Mouse (Mus musculus) liver, adult 10 weeks (tissue): ENCODE results near the gene BC055324. TPM values are rescaled to one million over a fixed set of nuclear protein-coding genes. Genes with fewer than 3 reads are reported as not detected.

Experiments used
- polyA plus RNA-seq: library from polyadenylated mRNA; stranded (reverse); fragments of 350-450 nt; fragmentation: Illumina TruSeq; extraction: RNeasy Lipid Tissue Mini Kit (QIAGEN cat#74804); gene quantifications from one replicate; pipeline ENCODE4 v1.2.3, GENCODE M21; 2014; ENCODE audit warnings: low read depth, low replicate concordance

The BC055324 gene
- polyA plus RNA-seq = 0.77 TPM

GRCm38 (mm10) chr1:163994721-163995608 is at the start of gene BC055324, which contains the start of gene Mettl18:
Gene BC055324, minus strand, starts transcription at chr1:163994796.
Gene Mettl18, plus strand, starts transcription at chr1:163994889.

DNA sequence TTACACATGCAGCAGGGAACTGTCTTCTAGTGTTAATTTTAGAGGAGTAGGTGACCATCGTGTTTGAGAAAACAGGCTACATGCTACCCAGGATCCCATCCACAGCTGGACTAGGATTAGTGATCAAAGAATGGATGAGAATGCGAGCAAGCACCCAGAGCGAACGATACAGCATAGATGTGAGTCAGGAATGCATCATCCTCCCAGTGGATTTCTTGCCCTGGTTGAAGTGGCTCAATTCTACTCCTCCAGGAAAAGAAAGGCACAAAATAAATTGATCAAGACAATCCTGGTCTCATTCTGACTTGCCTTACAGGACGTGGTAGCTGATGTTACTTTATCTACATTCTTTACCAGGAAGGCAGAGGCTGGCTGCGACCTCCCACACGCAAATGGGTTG is 65.8 kb downstream of the BC055324 start, which contains the start of gene Scyl3:
Gene Scyl3 (plus strand): TSS at position 255 of the 400 bp plus-strand sequence.

Other genes starting within 250 kb of the BC055324 start
- 8.1 TPM for gene Kifap3, start 215.2 kb downstream of the BC055324 start, polyA plus RNA-seq
- gene Scyl3, start 65.7 kb downstream of the BC055324 start, polyA plus RNA-seq = 23.0 TPM
- 6.5 TPM for gene Mettl18, start 93 bp upstream of the BC055324 start, polyA plus RNA-seq
- gene Sele, start 53.4 kb upstream of the BC055324 start, polyA plus RNA-seq = 0.16 TPM
- 3.3 TPM for gene Sell, start 67.2 kb upstream of the BC055324 start, polyA plus RNA-seq
- gene Selp, start 120.5 kb upstream of the BC055324 start, polyA plus RNA-seq = 0.69 TPM
- 208 TPM for gene F5, start 157.0 kb upstream of the BC055324 start, polyA plus RNA-seq